Mouse (Mus musculus): Measurements from ENCODE around the gene Pax6. TPM values are rescaled to one million over a fixed set of nuclear protein-coding genes. Genes with fewer than 3 reads are reported as not detected.

Pax6 gene
- under 1 TPM in 1 of 2 experiments, not detected in 1; 0.36 TPM for total RNA-seq (2021)
- long read RNA-seq, experiment 1, partial matches to known transcripts, result 0 of 1 reads
- long read RNA-seq, experiment 1, other reads (novel, unspliced or antisense), result 0 of 1 reads
- long read RNA-seq, experiment 2, result 0 reads

DNA sequence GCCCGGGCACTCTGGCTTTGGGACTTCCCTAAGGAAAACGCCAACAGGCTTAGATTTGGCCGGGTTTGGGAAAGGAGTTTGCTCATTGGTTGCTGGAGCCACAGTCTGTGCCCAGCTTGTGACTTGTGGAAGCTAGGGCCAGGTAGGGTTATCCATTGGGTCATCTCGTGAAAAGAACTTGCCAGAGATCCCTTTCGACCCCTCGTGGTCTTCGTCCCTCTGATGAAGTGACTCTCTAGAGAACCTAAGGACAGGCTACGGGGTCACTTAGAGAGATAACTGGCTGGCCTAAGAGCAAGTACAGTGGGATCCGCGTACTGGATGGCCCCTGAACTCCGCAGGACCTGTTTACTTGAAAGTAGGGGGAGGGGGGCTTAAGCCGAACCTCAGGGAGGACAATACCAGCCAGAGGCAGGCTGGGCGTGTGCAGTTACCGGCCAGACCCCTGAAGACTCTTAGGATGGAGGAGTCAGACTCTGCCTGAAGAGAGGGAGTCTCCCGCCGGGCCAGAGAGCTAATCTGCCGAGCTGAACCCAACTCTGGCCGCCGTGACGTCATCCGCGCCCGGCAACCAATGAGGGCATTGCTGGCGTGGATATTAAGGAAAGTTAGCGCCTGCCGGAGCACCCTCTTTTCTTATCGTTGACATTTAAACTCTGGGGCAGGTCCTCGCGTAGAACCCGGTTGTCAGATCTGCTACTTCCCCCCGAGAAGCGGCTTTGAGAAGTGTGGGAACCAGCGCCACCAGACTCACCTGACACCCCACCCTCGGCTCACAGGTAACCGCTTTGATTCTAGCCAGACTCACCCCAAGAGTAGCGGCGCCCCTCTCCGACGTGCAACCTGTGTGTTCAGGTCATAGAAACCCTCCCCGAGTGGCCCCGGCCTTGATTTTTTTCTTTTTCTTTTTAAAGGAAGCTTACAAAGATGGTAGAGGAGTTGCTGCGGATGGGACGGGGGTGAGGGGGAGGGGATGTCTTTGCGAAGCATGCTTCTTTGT, at the start of gene Pax6:
TSS of gene Pax6 (plus strand) at position 630 of the 1,000 bp plus-strand sequence.
- DNase-seq, result no peak

- no peak for DNase-seq
Observed at GRCm38 (mm10) chr2:105648933-105649332, 19.8 kb upstream of the Pax6 start.

GRCm38 (mm10) chr2:105656456-105656855, 12.2 kb upstream of the Pax6 start:
- DNase-seq, result no peak

- no peak for DNase-seq
Observed at GRCm38 (mm10) chr2:105659350-105659749, 9.3 kb upstream of the Pax6 start.

GRCm38 (mm10) chr2:105659926-105660873, 8.5 kb upstream of the Pax6 start:
- no peak for DNase-seq

- no peak for DNase-seq
Observed at GRCm38 (mm10) chr2:105660874-105661622, 7.7 kb upstream of the Pax6 start.

DNA sequence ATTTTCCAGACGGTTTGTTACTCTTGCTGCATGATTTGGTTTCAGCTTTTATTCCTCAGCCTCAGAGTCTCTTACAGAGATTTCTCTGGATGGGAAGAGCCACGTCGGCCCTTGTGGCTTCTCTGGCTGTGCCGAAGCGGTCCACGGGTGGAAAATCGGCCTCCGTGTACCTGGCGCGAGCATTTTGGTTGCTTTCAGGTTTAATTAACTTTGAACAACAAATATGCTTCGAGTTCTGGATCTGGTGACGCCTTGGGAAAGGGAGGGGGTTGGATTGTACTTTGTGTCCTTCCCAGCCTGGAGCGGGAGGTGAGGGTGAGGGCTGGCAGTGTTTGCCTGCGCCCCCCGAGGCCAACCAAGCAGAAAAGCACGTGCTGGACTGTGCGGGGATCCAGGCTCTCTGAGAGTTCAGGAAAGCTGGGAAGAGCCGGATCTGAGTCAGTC, 7.1 kb upstream of the Pax6 start:
- DNase-seq, result no peak

GRCm38 (mm10) chr2:105662121-105662520, 6.6 kb upstream of the Pax6 start:
- DNase-seq, result no peak

GRCm38 (mm10) chr2:105662606-105663005, 6.1 kb upstream of the Pax6 start:
- no peak for DNase-seq

GRCm38 (mm10) chr2:105663101-105663511, 5.6 kb upstream of the Pax6 start:
- no peak for DNase-seq

DNA sequence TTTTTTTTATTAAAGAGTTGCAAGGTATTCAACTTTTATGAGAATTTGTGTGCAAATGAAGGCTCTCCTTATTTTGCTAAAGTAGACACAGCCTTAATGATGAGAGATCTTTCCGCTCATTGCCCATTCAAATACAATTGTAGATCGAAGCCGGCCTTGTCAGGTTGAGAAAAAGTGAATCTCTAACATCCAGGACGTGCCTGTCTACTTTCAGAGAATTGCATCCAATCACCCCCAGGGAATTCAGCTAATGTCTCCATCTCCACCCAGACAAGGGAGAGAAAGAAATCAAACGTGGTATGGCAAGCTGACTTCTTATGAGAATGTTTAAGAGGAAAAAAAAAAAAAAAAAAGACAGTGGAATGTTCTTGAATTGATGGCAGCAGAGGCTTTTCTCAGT, 3.7 kb upstream of the Pax6 start:
- DNase-seq, result no peak

DNA sequence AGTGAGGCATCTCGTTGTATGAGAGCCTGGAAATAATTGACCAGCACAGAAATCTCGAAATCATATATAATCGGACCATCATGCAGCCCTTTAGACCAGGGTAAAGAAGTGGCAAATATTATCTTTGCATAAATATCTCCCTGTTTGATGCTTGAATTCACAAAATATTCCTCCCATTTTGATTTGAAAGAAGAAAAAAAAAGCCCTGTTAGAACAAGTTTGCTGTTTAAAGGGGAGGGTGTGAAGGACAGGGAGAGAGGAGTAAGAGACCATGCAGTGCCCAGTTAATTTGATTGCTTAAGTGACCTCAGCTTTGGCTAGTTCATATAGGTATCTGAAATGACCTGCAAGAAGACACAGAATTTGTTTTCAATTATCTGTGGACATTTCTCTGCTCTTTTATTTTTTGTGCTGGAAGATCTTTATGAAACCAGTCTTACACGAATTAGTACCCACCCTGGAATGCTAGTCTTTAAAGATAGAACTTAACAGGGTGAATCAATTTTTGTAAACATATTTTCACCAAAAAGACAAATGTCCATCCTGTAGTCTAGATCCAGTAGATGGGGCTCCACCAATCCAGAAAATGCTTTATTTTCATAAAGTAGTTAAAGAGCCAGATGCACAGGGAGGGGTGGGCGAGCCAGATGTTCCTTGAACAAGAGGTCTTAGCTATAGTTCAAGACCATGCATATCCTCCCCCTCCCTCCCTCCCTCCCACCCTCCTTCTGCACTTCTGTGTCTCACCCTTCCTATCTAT, 3.0 kb upstream of the Pax6 start:
- DNase-seq, result no peak

DNA sequence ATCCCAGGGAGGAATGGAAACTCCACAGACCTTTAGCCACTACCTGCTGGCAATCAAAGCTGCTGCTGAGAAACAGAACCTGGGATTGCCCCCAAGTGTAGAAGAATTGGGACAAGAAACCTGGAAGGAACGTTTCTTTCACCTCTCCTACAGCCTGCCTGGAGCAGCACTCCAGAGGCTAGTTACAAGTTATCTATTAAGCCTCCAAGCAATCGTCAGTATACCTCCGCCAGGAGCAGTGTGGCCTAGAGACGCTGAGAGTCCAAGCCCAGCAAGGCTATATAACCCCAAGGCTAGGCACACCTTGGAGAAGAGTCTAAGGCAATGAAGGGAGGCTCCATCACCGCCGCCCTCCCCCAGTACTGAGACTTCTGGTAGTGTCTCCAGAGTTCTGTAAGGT, 2.4 kb upstream of the Pax6 start:
- no peak for DNase-seq

- no peak for DNase-seq
Observed at GRCm38 (mm10) chr2:105666763-105667625, 1.7 kb upstream of the Pax6 start.

DNA sequence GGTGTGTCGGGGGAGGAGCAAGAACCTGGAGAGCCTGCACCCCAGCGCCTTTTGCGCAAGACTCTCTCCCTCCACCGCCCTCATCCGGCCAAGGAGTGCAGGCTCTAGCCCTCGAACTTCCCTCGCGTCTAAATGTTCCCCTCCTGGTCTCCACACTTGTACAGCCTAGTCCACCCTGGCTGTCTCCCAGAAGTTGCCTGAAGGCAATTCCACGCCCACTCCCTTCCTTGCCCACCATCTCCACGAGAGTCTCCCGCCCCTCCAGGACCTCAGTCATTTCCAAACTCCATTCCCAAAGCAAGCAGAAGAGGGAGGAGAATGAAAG, 1.1 kb upstream of the Pax6 start:
- DNase-seq, result no peak

DNA sequence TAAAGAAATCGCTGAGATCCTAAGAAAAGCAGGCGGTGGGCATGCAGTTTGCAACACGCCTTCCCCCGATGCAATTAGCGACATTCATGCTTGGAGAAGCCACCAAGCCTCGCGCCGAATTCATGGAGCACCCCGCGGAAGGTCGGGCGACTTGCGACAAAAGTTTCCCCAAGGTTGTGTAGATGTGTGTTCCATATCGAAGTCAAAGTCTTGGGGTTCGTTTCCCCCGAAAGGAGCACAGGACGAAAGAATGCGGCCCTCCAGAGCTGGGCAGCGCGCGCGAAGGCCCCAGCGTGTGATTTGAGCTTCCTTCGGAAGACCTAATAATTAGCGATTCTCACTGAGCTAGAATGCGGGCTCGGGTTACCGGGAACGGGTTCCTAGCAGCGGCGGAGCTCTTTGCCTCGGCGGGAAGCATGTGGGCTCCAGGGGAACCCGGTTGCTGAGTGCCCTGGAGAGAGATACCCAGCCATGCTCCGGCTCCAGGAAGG, 716 bp downstream of the Pax6 start:
- no peak for DNase-seq

- no peak for DNase-seq
Observed at GRCm38 (mm10) chr2:105669881-105670730, 1.4 kb downstream of the Pax6 start.

GRCm38 (mm10) chr2:105670731-105671095, 2.0 kb downstream of the Pax6 start:
- no peak for DNase-seq

Measured in adrenal gland, postnatal 10 days (tissue).